ENCODE assay signal across 27 mouse cellular contexts in the genomic region with DNA sequence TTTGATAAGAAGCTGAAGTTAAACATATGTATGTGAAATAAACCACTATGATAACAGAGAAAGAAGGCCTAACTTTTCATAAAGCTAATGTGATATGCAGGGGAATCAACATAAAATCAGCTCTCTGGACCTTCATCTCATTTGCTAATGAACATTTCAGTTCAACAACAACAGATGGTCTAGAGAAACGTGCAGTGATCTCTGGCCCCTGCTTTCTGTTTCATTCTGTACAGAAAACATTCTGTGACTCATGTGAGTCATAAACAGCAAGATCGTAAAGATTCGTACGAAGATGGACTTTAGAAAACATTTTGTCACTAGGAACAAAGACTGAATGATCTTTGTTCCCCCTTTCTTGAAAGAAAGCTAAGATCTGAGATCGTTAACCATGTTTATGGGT. TPM values are rescaled to one million over a fixed set of nuclear protein-coding genes. Genes with fewer than 3 reads are reported as not detected.
"Had no signal": no experiment of that assay in that cellular context is flagged by ENCODE, and none has a peak within 500 bp of the region (broad histone marks: within the 10 kb centered on the region; RNA-seq: fewer than 3 reads in every experiment).

No protein-coding gene starts in this region.

- H3K36me3 ChIP-seq: limb, embryonic 10.5 days; lung, embryonic 15.5 days; neural tube, embryonic 15.5 days; stomach, embryonic 15.5 days had no signal

- H3K4me1 ChIP-seq: limb, embryonic 10.5 days; lung, embryonic 15.5 days; neural tube, embryonic 15.5 days; stomach, embryonic 15.5 days had no signal

- H3K27me3 ChIP-seq: lung, embryonic 15.5 days; megakaryocyte, embryonic 14.5 days; neural tube, embryonic 15.5 days; stomach, embryonic 15.5 days had no signal

- H3K4me2 ChIP-seq: liver, embryonic 11.5 days; lung, embryonic 15.5 days; midbrain, embryonic 11.5 days; neural tube, embryonic 15.5 days; stomach, embryonic 15.5 days had no signal

- H3K27ac ChIP-seq: left cerebral cortex, adult 2 months; limb, embryonic 10.5 days; lung, embryonic 15.5 days; macrophage; neural tube, embryonic 15.5 days; stomach, embryonic 15.5 days had no signal

- DNase-seq: kidney, adult 8-10 months; kidney, postnatal 10 days; kidney, postnatal 4 days; lung, postnatal 14 days; retina, postnatal 1 day; right cerebral cortex, postnatal 4 days; spleen, adult 18-20 months; thymus, adult 2 months; thymus, postnatal 25 days had no signal

- H3K9me3 ChIP-seq: limb, embryonic 10.5 days; lung, embryonic 15.5 days; megakaryocyte, embryonic 14.5 days; neural tube, embryonic 15.5 days; stomach, embryonic 15.5 days had no signal

- H3K4me3 ChIP-seq: left cerebral cortex, adult 2 months; limb, embryonic 10.5 days; lung, embryonic 15.5 days; megakaryocyte, embryonic 14.5 days; neural tube, embryonic 15.5 days; stomach, embryonic 15.5 days had no signal

- H3K9ac ChIP-seq: lung, embryonic 15.5 days; neural tube, embryonic 15.5 days; stomach, embryonic 15.5 days had no signal

RNA-seq across cellular contexts. Expression of a gene that starts 48.0 kb away (rescaled TPM):
- total RNA-seq: layer of hippocampus, adult 8-10 months; layer of hippocampus, postnatal 25 days; left cerebral cortex, adult 2 months; left cerebral cortex, postnatal 14 days; midbrain, postnatal 0 days had no signal
- polyA plus RNA-seq: intestine, embryonic 14.5 days; limb, embryonic 10.5 days; limb, embryonic 14.5 days; liver, embryonic 11.5 days; liver, embryonic 16.5 days; midbrain, postnatal 0 days; neural tube, embryonic 15.5 days; stomach, embryonic 15.5 days; testis, adult 2 months; urinary bladder, adult 2 months had no signal
